Mouse (Mus musculus): ENCODE data around the gene Maml2. TPM values are rescaled to one million over a fixed set of nuclear protein-coding genes. Genes with fewer than 3 reads are reported as not detected.

Gene Maml2
- polyA plus RNA-seq, 1 experiment from 2014 or later, result 9.5 TPM

- H3K4me3 ChIP-seq, result no peak overlapping the region
- WGBS, result 12% methylated on average over 2 of the region's 2 CpGs
- H3K9ac ChIP-seq, result no peak overlapping the region
- H3K36me3 ChIP-seq, result no peaks in the 10 kb centered on the region
- H3K4me2 ChIP-seq, result no peak overlapping the region
- no peaks in the 10 kb centered on the region for H3K9me3 ChIP-seq (replicated peaks)
- H3K27ac ChIP-seq, result no peak overlapping the region
- H3K4me1 ChIP-seq (replicated peaks), result peaks cover 53% of the 10 kb centered on the region
- ATAC-seq (replicated peaks; ENCODE audit: insufficient number of reproducible peaks, insufficient read depth, low FRiP score, low read depth), result no peak
- H3K27me3 ChIP-seq, result no peaks in the 10 kb centered on the region
Measured at GRCm38 (mm10) chr9:13311094-13311493, 13.3 kb downstream of the Maml2 start.

DNA sequence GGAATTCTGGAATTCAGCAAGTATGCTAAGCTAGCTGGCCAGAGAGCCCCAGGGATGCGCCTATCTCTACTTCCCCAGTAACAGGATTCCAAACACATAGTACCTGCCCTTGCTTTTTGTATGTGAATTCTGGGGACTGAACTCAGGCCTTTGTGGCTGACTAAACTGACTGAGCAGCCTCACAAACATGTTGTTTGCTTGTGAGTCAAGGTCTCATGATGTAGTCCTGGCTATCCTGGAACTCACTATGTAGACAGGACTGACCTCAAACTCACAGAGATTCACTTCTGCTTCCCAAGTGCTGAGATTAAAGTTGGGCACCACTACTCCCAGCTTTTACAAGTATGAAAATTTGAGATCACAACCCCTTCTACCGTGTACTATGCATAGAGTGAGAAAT, 16.2 kb downstream of the Maml2 start:
- Histone ChIP-seq H3K9me3 (replicated peaks) (no peaks in the 10 kb centered on the region), H3K9ac (no peak overlapping the region), H3K4me1 (replicated peaks) (peaks cover 44% of the 10 kb centered on the region), H3K36me3 (no peaks in the 10 kb centered on the region), H3K27ac (no peak overlapping the region), H3K4me3 (no peak overlapping the region), H3K27me3 (no peaks in the 10 kb centered on the region), H3K4me2 (no peak overlapping the region)
- 86% methylated on average over 2 of the region's 2 CpGs for WGBS
- ATAC-seq (replicated peaks; ENCODE audit: insufficient number of reproducible peaks, insufficient read depth, low FRiP score, low read depth), result no peak

GRCm38 (mm10) chr9:13314577-13315004, 16.8 kb downstream of the Maml2 start:
- WGBS, result 47% methylated on average over 5 of the region's 5 CpGs
- no peak overlapping the region for H3K4me3 ChIP-seq
- no peaks in the 10 kb centered on the region for H3K9me3 ChIP-seq (replicated peaks)
- H3K27me3 ChIP-seq, result no peaks in the 10 kb centered on the region
- H3K9ac ChIP-seq, result no peak overlapping the region
- H3K4me2 ChIP-seq, result no peak overlapping the region
- no peak for ATAC-seq (replicated peaks; ENCODE audit: insufficient number of reproducible peaks, insufficient read depth, low FRiP score, low read depth)
- no peak overlapping the region for H3K27ac ChIP-seq
- peaks cover 42% of the 10 kb centered on the region for H3K4me1 ChIP-seq (replicated peaks)
- H3K36me3 ChIP-seq, result no peaks in the 10 kb centered on the region

DNA sequence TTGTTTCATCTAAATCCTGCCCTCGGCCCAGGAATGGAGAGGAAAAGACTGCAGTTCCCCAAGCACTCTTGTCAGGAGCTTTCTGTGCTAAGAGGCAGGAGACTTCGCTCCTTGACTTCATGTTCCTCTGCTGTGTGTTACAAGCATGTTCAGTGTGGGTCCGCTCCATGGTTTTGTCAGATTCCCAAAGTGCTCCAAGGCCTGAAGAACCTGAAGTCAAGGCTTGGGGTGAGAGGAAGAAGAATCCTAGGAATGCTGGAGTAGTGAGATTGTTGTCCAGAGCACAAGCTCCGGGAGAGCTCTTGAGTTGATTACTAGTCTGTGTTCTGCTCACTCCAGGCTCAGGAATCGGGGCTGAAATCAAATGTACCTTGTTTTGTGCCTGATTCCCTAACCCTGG, 17.6 kb downstream of the Maml2 start:
- Histone ChIP-seq H3K9ac (no peak overlapping the region), H3K4me1 (replicated peaks) (peaks cover 34% of the 10 kb centered on the region), H3K9me3 (replicated peaks) (no peaks in the 10 kb centered on the region), H3K27me3 (no peaks in the 10 kb centered on the region), H3K4me2 (no peak overlapping the region), H3K36me3 (no peaks in the 10 kb centered on the region), H3K27ac (peak overlapping the region; percentile 39; the same call in 1 of the 2 replicates), H3K4me3 (no peak overlapping the region)
- WGBS, result 50% methylated on average over 5 of the region's 5 CpGs
- ATAC-seq (replicated peaks; ENCODE audit: insufficient number of reproducible peaks, insufficient read depth, low FRiP score, low read depth), result no peak

DNA sequence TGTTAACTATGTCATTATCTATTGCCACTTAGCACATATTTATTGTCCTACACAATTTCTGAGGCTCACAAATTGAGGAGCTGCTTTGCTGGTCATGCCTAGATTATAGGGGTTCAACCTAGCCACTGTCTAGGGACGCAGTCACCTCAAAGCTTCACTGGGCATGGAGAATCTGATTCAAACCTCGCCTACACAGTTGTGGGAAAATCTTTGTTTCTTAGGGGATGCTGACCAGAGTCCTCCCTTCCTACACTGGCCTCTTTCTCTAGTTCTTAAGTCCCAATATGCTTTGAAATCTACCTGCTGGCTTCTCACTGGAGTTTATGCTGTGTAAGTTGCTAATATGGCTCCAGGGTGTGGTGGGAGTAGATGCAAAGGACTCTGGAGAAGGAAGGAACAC, 21.8 kb downstream of the Maml2 start:
- no peaks in the 10 kb centered on the region for H3K9me3 ChIP-seq (replicated peaks)
- H3K36me3 ChIP-seq, result no peaks in the 10 kb centered on the region
- H3K4me2 ChIP-seq, result no peak overlapping the region
- H3K4me3 ChIP-seq, result no peak overlapping the region
- peaks cover 52% of the 10 kb centered on the region for H3K4me1 ChIP-seq (replicated peaks)
- no peaks in the 10 kb centered on the region for H3K27me3 ChIP-seq
- 95% methylated on average over 2 of the region's 2 CpGs for WGBS
- H3K9ac ChIP-seq, result no peak overlapping the region
- ATAC-seq (replicated peaks; ENCODE audit: insufficient number of reproducible peaks, insufficient read depth, low FRiP score, low read depth), result no peak
- no peak overlapping the region for H3K27ac ChIP-seq

DNA sequence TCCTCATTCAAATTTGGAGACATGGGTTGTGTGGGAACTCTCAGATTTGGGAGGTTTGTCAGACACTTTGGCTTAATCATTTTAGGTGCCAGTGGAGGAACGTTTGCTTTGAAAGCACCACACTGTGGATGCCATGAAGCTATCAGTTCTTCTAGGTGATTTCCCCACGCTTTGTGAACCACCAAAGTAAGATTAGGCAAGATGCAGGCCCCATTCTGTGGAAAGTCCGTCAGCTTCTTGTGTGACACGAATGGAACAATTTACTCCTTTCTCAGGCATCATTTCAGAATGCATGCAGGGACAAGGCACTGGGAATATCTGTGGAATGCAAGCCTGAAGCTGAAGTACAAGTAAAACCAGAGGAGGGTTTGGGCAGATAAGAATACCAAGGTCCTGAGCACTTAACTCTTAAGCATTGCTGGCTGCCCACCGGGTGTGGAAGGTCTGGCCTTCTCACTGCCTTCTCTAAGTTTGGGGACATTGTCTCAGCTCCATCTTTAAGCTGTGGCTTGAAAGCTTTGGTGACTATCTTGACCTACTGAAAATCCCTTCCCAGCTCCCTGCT, 23.1 kb downstream of the Maml2 start:
- 40% methylated on average over 5 of the region's 5 CpGs for whole genome bisulfite sequencing

GRCm38 (mm10) chr9:13323074-13323473, 25.3 kb downstream of the Maml2 start:
- Histone ChIP-seq H3K9ac (no peak overlapping the region), H3K4me2 (no peak overlapping the region), H3K27me3 (no peaks in the 10 kb centered on the region), H3K27ac (peak overlapping the region; percentile 53), H3K36me3 (no peaks in the 10 kb centered on the region), H3K9me3 (replicated peaks) (no peaks in the 10 kb centered on the region), H3K4me1 (replicated peaks) (peaks cover 31% of the 10 kb centered on the region), H3K4me3 (no peak overlapping the region)
- no peak for ATAC-seq (replicated peaks; ENCODE audit: insufficient number of reproducible peaks, insufficient read depth, low FRiP score, low read depth)
- 47% methylated on average over 2 of the region's 2 CpGs for WGBS

More for the DNA sequence above, 23.1 kb downstream of the Maml2 start:
- Histone ChIP-seq H3K9me3 (replicated peaks) (no peaks in the 10 kb centered on the region), H3K27ac (0 out of 2 replicates have a peak overlapping the region, but pooled peaks have one; percentile 9), H3K4me2 (no peak overlapping the region), H3K4me3 (no peak overlapping the region), H3K9ac (no peak overlapping the region), H3K36me3 (no peaks in the 10 kb centered on the region), H3K27me3 (no peaks in the 10 kb centered on the region), H3K4me1 (replicated peaks) (peaks cover 39% of the 10 kb centered on the region)
- ATAC-seq (replicated peaks; ENCODE audit: insufficient number of reproducible peaks, insufficient read depth, low FRiP score, low read depth), result no peak

DNA sequence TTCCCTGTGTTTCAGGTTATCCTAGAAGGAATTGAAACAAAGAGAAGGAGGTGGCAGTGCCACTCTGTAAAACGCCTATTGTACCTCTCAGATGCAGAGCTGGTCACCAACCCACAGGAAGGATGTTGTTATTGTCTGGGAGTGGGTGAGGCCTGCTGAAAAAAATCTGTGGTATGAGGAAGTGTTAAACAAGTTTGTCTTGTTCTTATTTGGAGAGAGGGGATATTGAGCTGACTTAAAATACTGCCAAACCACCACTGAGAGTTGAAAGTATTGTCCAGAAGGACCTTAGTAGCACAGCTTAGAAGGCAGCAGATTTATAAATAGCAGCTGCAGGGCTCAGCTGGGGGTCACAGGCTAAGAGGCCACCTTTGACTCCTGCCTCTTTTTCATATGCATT, 25.9 kb downstream of the Maml2 start:
- Histone ChIP-seq H3K4me3 (no peak overlapping the region), H3K9me3 (replicated peaks) (no peaks in the 10 kb centered on the region), H3K4me2 (no peak overlapping the region), H3K9ac (no peak overlapping the region), H3K4me1 (replicated peaks) (peaks cover 31% of the 10 kb centered on the region), H3K27me3 (no peaks in the 10 kb centered on the region), H3K27ac (peak overlapping the region; percentile 53), H3K36me3 (no peaks in the 10 kb centered on the region)
- WGBS, result 14% methylated on average over 1 of the region's 1 CpGs
- ATAC-seq (replicated peaks; ENCODE audit: insufficient number of reproducible peaks, insufficient read depth, low FRiP score, low read depth), result 0 out of 2 replicates have a peak, but pooled peaks have one; percentile 31

GRCm38 (mm10) chr9:13414230-13414766, 116.5 kb downstream of the Maml2 start:
- H3K27me3 ChIP-seq, result no peaks in the 10 kb centered on the region

DNA sequence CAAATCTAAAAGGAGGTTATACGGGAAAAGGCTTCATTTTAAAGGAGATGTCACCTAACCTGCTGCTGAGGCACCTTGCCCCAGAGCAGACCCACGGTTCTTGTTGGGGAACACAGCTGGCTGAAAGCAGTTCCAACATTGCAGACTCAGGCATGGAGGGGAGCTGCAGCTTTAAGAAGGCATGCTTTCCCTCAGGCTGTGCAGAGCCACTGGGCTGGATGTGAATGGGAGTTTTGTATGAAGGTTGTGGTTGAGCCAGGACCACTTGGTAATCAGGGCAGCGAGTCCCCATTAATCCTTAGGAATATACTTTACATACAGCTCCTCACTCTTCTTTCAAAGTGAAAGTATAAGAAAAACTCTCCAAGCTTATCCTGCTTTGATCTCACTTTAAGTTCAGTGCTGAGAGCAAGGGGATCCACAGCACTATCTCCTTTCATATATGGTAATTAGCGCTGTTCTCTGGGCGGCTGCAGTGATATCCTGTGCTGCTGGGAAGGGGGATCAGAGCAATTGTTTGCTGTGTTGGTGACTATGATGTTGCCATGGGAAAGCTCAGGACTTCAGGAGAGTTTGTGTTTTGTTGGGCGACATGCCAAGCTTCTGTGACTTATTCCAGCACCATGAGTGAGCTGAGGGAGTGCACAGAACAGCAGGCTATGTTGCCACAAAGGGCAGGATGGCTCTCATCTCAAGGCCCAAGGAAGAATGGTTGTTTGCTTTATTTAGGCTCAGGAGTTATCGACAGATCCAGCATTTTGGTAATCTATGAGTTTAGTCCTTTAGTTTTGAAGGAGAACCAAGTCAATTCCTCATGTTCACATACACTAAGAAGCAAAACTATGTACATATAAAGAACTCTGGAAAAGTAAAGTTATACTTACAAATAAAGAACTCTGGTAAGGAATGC, 127.5 kb downstream of the Maml2 start:
- Histone ChIP-seq H3K27ac (peak overlapping the region; percentile 82), H3K9ac (no peak overlapping the region; the same call in 1 of the 2 replicates), H3K27me3 (no peaks in the 10 kb centered on the region), H3K9me3 (replicated peaks) (no peaks in the 10 kb centered on the region), H3K4me3 (peak overlapping the region; percentile 23), H3K36me3 (no peaks in the 10 kb centered on the region), H3K4me1 (replicated peaks) (peaks cover 34% of the 10 kb centered on the region), H3K4me2 (peak overlapping the region; percentile 54)
- 18% methylated on average over 7 of the region's 7 CpGs for WGBS
- peak; percentile 79 for ATAC-seq (replicated peaks; ENCODE audit: insufficient number of reproducible peaks, insufficient read depth, low FRiP score, low read depth)

More at GRCm38 (mm10) chr9:13414230-13414766, 116.5 kb downstream of the Maml2 start:
- no peaks in the 10 kb centered on the region for H3K4me1 ChIP-seq (replicated peaks)
- H3K4me2 ChIP-seq, result no peak overlapping the region
- no peak overlapping the region for H3K27ac ChIP-seq
- ATAC-seq (replicated peaks; ENCODE audit: insufficient number of reproducible peaks, insufficient read depth, low FRiP score, low read depth), result no peak
- H3K36me3 ChIP-seq, result peaks cover 6% of the 10 kb centered on the region; the same call in 1 of the 2 replicates
- H3K9me3 ChIP-seq (replicated peaks), result no peaks in the 10 kb centered on the region
- no peak overlapping the region for H3K4me3 ChIP-seq
- H3K9ac ChIP-seq, result no peak overlapping the region

GRCm38 (mm10) chr9:13429477-13430125, 131.8 kb downstream of the Maml2 start:
- Histone ChIP-seq H3K27me3 (no peaks in the 10 kb centered on the region), H3K27ac (peak overlapping the region; percentile 67; the same call in 1 of the 2 replicates), H3K36me3 (no peaks in the 10 kb centered on the region), H3K4me1 (replicated peaks) (peaks cover 45% of the 10 kb centered on the region), H3K9me3 (replicated peaks) (no peaks in the 10 kb centered on the region), H3K4me3 (no peak overlapping the region), H3K4me2 (no peak overlapping the region), H3K9ac (no peak overlapping the region)
- no peak for ATAC-seq (replicated peaks; ENCODE audit: insufficient number of reproducible peaks, insufficient read depth, low FRiP score, low read depth)
- WGBS, result 47% methylated on average over 2 of the region's 2 CpGs

Data from heart, embryonic 15.5 days (tissue).